Mouse (Mus musculus) spleen, adult 2 months (tissue): ENCODE results near the gene AL607142.1.

ENCODE experiments used
- CTCF ChIP-seq: fragments of 200-500 bp; IDR thresholded peaks from 2 replicates; pipeline ENCODE4 v1.5.1; 2011; ENCODE audit warnings: mild to moderate bottlenecking, inconsistent platforms; ENCODE audit not compliant: insufficient read depth, insufficient read length, insufficient replicate concordance; ENCODE audit errors: extremely low read depth
- POLR2A ChIP-seq: fragments of 200-500 bp; IDR thresholded peaks from 2 replicates; pipeline ENCODE4 v1.6.1; 2011; ENCODE audit warnings: low read depth, low read length, inconsistent platforms

DNA sequence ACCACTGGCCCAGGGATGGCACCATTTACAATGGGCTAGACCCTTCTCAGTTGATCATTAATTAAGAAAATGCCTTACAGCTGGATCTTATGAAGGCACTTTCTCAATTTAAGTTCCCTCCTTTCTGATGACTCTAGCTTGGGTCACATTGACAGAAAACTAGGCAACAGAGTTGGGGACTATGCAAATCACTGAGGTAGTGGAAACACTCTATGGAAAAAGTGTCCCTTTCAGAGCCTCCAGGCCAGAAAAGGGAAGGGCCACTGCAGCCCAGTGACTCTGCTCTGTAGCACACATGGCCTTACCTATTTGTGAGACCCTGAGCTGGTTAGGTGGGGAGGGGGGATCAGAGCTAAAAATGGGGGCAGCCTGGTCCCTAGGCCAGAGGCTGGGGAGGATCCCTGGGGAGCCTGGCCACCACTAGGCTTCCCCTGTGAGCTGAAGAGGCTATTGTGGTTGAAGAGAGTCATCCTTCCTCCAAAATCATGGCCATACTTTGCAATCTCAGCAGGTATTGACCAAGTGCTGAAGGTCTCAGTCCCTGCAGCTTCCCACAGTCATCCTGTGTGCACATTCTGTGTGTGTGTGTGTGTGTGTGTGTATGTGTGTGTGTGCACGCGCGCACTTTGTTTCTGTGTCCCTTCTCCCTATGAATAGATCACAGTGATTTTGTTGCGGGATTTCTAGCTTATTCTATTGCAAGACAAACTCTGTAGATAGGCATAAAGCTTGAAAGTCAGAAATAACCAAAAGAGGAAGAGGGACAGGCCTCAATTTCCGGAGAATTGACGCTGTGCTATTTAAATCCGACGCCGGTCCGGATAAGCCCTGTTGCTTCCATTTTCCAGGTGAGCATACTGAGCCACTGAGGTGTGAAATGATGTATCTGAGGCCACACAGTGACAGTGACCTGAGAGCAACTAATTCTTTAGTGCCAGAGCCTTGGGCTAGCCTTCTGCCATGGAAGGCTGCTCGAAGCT, 11.5 kb upstream of the AL607142.1 start:
- TF ChIP-seq CTCF (no peak), POLR2A (no peak)
